Mouse (Mus musculus) MEL (cell line): ENCODE results near the gene Atxn2.

Source experiments
- POLR2A ChIP-seq, 2 experiments: IDR thresholded peaks; 2 replicates each; pipeline ENCODE4 v1.6.1; 2011 to 2012; ENCODE audit warnings: low read length in 2 of 2, mild to moderate bottlenecking in 2 of 2, control low read depth in 1 of 2, improper control_type of control experiment in 1 of 2, low read depth in 1 of 2, moderate library complexity in 1 of 2; ENCODE audit not compliant: control insufficient read depth in 1 of 2, insufficient read depth in 1 of 2, poor library complexity in 1 of 2
- RCOR1 ChIP-seq: IDR thresholded peaks from 2 replicates; pipeline ENCODE4 v1.6.1; 2012; ENCODE audit warnings: low read depth, mild to moderate bottlenecking, inconsistent platforms, low read length, improper control_type of control experiment

DNA sequence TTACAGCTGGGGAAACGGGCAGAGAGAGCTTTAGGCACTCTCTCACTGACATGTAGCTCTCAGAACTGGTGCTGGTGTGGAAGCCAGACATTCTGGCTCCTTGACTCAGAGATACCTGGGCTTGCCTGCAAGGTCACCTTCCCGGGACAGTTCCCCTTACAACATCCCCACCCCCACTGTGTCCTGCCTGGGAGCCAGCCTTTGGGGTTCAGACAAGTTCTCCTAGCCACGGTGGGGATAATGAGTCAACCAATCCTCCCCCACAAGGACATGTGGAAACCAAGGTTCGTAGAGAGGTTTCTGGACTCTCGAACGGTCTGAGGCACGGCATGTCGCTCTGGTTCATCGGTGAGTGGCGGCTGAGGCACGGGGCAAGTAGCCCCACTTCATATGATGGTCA, 145.6 kb downstream of the Atxn2 start:
- TF ChIP-seq RCOR1 (no peak), POLR2A (IDR thresholded peaks at IDR 0.05; ENCODE audit: control insufficient read depth in 1 of 2, insufficient read depth in 1 of 2, low read depth in 1 of 2, low read length in 2 of 2, poor library complexity in 1 of 2) (no peak)
